Mouse (Mus musculus) cerebellum, adult 11 months (tissue): ENCODE measurements at regions not wholly inside any gene's neighbourhood (a gene's known extent, or its start where the extent isn't known, plus 50 kb on each side); places are given as distances from the start of the nearest gene placed in this dataset.
"Not testable (repeated sequence)": the region's sequence is repeated elsewhere in the genome, so short reads cannot be mapped to it uniquely, and the experiment has no call there.

Experiments
- DNase-seq: peaks from one replicate; pipeline ENCODE4 v3.0.0; 2022

DNA sequence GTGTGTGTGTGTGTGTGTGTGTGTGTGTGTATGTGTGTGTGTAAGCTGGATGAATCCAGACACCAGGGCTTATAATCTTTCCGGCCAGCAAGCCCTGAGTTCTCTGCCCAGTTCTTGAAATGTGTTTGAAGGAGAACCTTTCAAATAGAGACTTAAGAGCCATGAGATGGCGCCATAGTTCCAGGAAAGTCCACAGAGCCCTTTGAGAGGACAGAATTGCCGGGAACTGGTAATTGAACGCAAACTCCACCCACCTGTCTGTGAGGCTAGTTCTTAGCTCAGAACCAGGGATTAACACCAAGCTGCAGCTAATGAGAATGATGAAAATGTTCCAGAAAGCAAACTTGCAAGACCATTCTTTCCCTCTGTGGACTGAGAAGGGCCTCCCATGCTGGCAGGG lies 72.2 kb downstream of the Trim42 start:
- no peak for DNase-seq

DNA sequence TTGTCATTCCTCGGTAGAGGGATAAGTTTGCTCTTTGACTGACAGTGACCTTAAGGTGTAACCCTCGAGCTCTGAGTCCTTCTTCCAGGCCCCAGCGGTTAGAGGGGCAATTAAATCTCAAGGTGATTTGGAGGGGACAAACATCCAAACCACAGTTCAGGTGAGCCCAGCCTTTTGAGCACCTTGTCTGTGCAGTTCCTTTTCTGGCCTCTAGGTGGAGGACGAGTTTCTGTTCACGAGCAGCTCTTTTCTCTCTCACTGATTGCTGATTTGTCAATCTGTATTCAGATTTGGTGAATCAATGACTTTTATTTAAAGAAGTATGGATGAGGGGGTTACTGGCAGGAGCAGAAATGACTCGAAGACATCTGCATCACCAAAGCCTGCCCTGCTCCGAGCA lies 74.0 kb downstream of the Trim42 start:
- DNase-seq = peak; percentile 24

DNA sequence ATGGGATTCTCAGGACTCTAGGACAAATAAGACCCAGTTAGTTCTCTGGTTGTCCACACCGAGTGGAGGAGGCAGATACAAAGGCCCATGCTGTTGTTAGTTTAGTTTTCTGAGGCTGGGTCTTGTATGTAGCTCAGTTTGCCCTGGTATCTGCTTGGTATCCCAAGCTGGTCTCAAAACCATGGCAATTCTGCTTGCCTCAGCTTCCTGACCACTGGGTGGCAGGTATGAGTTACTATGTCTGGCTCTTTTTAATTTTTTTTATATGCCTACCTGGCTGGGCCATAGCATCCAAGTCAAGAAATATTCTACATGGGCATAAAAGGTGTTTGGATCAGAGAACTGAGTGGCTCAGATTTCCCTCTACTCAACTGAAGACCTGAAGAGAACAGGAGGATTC lies 77.9 kb downstream of the Trim42 start:
- no peak for DNase-seq

DNA sequence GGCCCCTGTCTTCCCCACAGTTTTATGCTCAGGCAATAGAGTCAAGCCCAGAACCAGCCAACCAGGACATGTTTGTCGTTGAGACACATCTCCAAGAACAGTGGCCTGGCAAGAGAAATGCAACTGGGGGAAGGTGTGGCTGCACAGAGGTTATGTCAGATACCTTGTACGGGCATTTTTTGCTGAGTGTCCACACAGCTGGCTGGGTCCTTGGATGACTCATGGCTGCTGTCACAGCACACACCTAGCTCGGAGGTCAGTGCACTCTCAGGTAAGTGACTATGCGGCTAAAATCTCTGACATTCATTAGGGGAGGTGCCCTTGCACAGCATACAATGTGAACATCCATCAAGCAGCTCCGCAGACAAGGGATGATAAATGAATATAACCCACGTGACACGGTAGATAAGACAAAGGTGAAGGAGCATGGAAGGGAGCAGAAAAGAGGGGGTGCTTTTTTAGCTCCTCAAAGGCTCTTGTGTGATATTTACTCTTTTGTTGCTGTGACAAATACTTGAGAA lies 85.4 kb downstream of the Trim42 start:
- no peak for DNase-seq

DNA sequence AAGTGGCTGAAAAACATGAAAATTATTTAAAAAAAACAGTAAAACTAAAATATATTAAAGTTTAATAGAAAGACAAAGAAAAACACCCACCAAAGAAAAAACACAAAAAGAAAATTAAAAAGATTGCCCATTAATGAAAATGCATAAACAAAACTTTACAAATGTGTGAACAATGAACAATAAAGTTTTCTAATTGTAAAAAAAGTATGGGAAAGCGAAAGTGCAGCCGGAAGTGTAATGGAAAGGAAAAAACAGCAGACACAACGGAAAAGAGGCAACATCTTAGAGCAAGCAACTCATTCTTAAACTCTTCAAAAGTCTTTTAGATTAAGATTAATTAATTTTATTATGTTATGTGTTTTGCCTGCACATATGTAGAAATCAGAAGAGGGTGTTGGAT lies 87.7 kb downstream of the Trim42 start:
- no peak for DNase-seq

DNA sequence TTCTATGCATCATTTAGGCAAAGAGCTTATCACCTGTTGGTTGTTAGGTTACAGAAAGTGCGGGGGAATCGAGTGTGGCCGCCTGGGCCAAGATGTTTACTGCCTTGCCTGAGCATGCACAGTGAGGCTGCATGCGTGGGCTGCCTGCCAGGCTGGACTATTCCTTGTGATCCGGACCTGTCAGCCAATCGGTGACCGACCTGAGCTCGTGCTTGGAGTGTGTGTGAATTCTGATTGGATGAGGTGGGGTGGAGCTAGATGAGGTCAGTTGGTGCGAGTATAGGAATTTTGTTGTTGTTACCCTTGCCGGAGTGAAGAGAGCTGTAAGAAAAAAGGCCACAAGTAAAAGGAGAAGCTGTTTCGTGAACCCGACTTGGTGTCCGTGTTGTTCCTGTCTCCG lies 94.3 kb downstream of the Trim42 start:
- not testable (repeated sequence) for DNase-seq

DNA sequence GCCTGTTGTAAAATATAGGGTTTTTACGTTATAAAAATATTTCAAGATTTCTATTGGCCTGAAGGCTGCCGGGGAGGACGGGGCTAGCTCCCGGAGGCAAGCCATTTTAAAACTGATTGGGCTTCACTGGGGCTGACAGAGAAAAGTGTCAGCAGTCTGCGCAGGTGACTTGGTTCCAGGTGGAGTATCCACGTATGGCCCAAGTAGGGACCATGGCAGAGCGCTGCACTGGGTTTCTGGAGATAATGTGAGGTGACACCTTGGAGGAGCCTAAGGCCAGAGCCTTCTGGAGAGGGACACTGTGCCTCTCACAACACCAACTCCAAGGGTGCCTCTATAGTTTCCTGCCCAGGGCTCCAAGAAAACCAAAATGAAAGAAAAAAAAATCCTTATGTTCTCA lies 95.9 kb downstream of the Trim42 start:
- no peak for DNase-seq

DNA sequence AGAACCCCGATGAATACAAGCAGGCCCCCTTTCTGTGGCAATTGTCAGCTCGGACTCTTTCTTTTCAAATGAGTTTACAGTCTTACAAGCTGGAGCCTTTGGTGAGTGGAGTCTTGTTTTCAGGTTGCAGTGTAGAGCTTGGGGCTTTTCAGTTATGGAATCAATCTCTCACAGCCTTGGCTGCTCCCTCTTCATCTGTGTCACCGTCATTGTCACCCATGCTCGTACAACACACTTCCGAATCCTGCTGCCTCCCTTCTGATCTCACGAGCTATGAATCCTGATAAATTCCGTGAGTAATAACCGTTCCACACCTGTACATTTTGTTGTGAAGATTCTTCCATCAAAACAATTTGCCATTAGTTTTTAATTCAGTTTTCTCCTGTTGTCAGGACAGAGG lies 97.7 kb downstream of the Trim42 start:
- DNase-seq = no peak

DNA sequence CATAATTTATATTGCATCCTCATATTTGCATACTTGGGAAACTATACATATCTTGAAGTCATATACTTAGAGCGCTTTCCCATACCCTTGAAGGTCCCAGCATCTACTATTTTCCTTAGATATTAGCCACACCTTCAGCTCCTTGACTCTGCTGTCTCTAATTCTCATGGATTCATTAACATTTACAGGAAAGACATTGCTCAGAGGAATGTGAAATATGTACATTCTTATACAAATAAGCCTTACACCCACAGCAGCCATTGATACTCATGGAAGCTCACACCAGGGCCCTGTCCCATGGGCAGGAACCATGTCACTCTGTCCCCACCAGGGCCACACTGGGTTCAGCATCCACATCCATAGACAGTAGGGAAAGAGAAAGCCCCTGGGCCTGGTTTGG lies 122.1 kb downstream of the Trim42 start:
- no peak for DNase-seq

DNA sequence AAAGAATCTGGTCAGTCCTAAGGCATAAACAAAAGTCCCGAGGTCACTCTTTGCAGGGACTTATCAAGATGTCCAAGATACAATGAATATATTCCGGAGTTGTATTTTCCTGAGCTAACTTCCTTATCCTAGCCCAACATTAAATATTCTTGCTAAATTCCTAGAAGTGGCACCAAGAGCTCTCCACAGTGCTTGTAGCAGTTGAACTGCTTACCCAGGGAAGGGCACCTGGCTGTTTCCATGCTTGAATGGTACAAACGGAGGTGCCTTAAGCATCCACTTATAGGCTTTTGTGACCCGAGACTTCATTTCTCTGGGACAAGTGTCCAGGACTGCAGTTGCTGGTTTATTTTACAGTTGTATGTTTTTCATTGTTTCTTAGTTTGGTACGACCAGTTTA lies 115.1 kb upstream of the Slc25a36 start:
- no peak for DNase-seq

DNA sequence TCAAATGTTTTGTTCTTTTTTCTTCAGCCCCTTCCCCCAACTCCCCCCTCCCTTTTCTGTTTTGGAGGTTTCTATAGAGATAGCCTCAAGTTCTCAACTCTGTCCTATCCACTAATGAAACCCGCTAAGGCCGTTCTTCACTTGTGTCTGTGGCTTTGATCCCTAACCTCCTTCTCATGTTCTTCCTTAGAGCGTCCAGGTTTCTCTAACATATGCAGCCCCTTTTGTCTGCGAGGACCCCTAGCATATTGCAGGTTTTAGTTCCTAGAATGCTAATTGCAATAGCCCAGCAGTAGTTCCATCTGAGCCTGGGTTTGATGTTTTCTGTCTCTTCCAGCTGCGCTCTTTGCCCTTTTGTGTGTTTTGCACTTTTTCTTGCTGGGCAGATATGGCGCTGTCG lies 113.6 kb upstream of the Slc25a36 start:
- DNase-seq = no peak

DNA sequence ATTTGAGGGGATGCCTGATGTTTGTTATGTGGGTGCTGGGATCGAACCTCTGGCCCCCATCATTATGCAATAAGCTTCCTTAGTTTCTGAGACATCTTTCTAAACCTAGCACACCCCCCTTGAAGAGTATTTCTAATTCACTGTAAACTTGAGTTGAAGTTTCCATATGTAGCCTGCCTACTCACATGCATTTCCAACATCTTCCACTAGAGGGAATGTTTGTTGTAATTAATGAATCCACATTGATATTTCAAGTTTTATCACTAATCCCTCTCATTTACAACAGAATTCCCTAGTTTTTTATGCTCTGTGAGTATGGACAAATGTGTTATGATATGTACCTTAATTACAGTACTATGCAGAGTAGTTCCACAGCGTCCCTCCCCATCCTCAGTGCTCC lies 103.8 kb upstream of the Slc25a36 start:
- DNase-seq = no peak

DNA sequence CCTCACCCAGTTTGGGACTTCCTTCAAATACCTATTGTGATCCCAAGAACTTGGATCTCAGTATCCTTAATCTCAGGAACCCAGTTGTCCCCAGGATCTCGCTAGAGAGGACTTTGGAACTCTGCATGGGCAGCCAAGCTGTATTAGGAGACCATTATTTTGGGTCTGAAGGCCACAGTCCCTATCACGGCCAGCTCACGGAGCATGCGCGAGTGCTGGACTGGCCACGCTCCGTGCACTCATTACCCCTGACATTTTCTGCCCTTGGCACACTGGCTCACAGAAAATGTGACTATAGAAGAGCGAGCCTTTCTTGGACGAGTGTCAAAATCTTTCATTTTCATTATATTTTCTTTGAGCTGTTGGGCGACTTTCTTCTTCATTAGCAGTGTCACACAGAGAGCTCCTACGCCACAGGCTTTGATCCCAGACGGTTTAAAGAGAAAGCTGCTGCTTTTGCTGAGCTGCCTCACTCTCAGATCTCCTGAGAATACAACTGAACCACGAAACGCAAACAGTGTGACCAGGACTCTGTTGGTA lies 79.4 kb upstream of the Slc25a36 start:
- DNase-seq = no peak

DNA sequence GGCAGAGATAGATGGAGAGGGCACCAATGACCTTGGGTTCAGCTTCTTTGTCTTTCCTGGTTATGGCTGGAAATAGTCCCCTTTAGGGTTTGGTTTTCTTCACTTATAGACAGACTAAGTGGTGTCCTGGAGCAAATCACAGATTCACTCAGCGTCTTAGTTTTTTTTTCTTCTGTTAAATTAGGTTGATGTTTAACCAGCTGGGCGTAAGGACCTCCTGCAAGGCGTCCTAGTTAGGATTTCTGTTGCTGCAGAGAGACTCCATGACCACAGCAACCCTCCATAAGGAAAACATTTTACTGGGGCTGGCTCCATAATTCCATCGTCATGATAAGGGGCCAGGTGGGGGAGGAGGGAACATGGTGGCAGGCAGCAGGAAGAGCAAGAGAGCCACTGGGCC lies 78.7 kb upstream of the Slc25a36 start:
- DNase-seq = no peak

DNA sequence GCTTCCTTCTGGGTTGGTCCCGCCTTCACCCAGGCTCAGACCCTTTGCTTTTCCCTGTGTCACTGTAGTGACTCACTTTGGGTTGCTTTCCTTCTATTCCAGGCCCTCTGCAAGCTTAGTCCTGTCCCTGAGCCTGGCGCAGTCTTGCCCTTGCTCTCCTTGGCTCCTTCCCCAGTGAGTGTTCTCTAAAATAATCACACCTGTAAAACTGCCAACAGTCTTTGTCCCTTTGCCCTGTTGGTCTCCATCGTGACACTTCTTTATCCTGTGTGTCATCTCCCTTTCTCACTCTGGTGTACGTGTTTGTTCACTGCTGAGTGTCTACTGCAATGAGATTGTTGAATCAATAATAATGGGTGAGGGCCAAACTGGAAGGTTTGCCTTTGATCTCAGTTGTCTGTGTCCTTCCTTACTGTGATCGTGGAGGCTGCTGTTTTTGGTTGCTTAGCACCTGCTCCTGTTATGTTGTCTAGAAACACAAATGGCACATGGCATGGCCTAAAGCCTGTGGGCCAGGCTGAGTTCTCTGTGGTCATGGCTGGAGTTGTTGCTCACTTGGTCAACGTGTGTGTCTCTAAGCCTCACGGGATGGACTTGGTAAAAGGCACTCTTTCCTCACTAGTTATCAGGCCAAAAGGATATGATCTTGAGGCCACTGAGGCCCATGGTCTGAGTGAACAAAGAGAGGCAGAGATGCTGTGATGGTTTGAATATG lies 77.8 kb upstream of the Slc25a36 start:
- DNase-seq = no peak

DNA sequence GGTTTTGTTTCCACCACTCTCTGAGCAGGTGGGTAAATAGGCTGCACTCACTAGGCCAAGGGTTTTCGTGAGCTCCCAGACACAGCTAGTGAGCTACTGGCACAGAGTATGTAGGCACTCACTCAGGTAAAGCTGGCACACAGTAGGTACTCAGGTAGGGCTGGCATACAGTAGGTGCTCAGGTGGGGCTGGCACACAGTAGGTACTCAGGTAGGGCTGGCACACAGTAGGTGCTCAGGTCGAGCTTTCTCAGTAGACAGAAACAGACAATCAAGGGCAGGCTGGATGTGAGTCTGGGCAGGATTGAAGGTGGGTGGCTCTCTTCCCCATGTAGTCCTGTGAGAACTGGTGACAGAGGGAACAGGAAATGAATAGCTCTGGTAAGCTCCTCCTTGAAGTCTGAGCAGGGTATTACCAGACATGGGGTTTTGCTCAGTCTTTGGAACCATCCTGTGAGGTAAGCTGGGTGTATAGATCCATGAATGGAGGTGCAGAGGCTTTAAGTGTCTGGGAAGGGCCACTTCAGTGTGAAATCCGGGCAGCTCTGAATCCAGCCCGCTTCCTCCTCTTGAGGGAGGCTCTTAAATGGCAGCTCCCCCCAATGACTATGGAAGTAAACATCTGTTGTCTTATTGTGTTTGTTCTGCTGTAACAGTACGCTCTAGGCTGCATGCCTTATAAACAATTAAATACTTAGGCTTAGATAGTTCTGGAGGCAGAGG lies 62.4 kb upstream of the Slc25a36 start:
- no peak for DNase-seq

DNA sequence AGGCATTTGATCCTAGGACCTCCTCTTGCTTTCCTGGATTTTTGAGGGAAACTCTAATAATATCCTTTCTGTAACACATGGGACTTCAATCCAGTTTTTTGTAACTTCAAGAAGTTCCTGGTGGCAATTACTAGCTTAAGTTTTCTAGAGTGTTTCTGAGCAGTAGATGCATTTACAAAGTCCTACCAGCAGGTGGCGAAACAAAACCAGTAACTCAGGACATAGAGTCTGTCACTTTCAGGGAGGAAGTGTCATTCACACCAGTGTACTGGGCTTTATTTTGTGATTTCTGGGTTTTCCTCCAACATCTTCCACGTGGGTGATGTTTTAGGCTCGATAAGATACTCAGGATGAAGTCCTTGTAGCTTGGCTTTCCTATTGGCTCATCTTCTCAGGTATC lies 61.1 kb upstream of the Slc25a36 start:
- DNase-seq = peak; percentile 5

DNA sequence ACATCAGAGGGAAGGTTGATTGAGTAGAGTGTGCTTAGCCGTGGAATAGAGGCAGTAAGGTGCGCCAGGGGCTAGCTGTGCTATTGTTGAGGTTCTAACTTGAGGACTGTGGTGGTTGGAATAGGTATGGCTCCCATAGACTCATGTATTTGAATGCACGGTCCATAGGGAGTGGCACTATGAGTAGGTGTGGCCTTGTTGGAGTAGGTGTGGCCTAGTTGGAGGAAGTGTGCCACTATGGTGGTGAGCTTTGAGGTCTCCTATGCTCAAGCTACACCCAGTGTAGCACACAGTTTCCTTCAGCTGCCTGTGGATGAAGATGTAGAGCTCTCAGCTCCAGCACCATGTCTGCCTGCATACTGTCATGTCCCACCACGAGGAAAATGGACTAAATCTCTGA lies 60.5 kb upstream of the Slc25a36 start:
- DNase-seq = no peak

DNA sequence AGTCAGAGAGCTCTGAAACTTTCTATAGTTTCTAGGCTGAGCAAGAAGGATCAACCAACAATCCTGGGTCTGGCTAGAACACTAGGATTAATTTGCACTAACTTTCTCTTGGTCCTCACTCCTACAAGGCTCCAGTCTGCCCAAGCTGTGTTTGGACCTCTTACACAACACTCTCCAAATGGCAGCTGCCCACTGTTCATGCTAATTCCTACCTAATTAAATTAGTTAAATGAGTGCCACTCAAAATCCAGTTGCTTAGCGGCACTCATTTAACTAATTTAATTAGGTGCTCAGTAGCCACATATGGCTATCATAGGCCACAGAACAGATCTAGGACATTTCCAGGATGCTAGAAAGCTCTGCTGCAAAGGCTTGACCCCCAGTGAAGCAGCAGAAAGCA lies 59.9 kb upstream of the Slc25a36 start:
- DNase-seq = no peak

DNA sequence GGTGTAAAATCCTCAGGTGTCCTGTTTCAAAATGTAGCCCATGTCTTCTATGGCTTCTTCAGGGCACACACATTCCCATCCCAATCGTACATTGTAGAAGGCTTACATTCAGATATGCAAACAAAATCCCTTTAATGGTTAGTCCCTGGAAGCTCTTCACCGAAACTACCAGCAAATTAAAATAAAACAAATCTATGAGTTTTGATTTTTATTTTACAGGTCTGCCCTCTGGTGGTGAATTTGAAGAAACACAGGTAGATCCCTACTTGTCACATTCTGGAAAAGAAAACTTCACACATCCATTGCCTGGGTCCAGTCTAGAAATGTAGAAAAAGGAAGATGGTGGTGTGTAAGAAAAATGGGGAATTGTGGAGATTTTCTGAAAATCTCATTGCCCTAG lies 51.5 kb upstream of the Slc25a36 start:
- no peak for DNase-seq
